In the genomic region with DNA sequence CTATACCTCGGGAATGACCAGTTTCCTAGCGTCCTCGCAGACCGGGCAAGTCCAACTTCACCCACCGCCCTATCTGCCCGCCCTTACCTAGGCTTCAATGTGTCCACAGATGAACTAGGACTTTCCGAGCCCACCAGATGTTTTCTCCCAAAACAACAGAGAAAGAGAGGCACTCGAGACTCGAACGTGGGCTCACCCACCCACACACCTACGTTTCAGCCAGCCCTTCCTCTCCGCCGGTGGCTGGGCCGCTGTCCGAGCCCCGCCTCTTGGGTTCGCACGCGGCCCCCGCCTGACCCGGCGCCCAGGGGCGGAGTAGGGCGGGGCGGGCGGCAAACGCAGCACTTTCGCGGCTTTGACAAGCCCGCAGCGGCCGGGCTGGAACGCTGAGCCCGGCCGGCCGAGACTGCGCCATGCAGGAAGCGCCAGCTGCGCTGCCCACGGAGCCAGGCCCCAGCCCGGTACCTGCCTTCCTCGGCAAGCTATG, we compare ENCODE assay signal across 8 mouse cellular contexts. TPM values are rescaled to one million over a fixed set of nuclear protein-coding genes. Genes with fewer than 3 reads are reported as not detected.
A peak's percentile ranks its signal among the peaks of the same experiment; 100 is the strongest.
DNase-seq lines count a peak whose midpoint lies in the region; ATAC-seq and TF ChIP-seq lines count a peak whose summit lies in the region.

A gene (plus strand): TSS at position 341 of the 487 bp plus-strand sequence.

- peak within 1 kb of the TSS; percentile 85 for H3K4me2 ChIP-seq in hindbrain, postnatal 0 days (ENCODE audit: low read depth, low read length)
- H3K4me2 ChIP-seq in liver, embryonic 13.5 days: peak within 1 kb of the TSS; percentile 65

- no peak for TF ChIP-seq CTCF in gastrocnemius, adult 2 months (IDR thresholded peaks at IDR 0.05)
- TF ChIP-seq CTCF in hindbrain, postnatal 0 days (IDR thresholded peaks at IDR 0.05; ENCODE audit: low read depth): no peak

- peaks cover 45% of the 10 kb centered on the region for H3K27me3 ChIP-seq in hindbrain, postnatal 0 days (ENCODE audit: insufficient read depth, low read length)
- peaks cover 98% of the 10 kb centered on the region for H3K27me3 ChIP-seq in liver, embryonic 13.5 days

- DNase-seq in right cerebral cortex, adult 18-20 months: peak; percentile 73
- no peak for DNase-seq in right cerebral cortex, postnatal 10 days (ENCODE audit: low spot score in 2 of 2)
- peak; percentile 78 for DNase-seq in brain, adult 2 months (ENCODE audit: low read depth, low spot score)
- peak; percentile 91 for DNase-seq in gastrocnemius, adult 2 months
- no peak for DNase-seq in hindbrain, postnatal 0 days (ENCODE audit: low spot score)
- DNase-seq in liver, embryonic 13.5 days: no peak
- peak; percentile 37 to 49 for DNase-seq in natural killer cell, adult 2 months (ENCODE audit: low spot score in 2 of 2)
- DNase-seq in layer of hippocampus, postnatal 14 days (ENCODE audit: low spot score in 2 of 2): no peak

- under 1% methylated on average over 42 of the region's 42 CpGs for WGBS in hindbrain, postnatal 0 days
- WGBS in liver, embryonic 13.5 days (ENCODE audit: insufficient replicate concordance): under 1% methylated on average over 42 of the region's 42 CpGs

- no peaks in the 10 kb centered on the region for H3K36me3 ChIP-seq in hindbrain, postnatal 0 days (ENCODE audit: insufficient read depth, low read length)
- no peaks in the 10 kb centered on the region for H3K36me3 ChIP-seq in liver, embryonic 13.5 days

- H3K9ac ChIP-seq in hindbrain, postnatal 0 days (replicated peaks; ENCODE audit: low read length): peak within 1 kb of the TSS; percentile 54
- 0 out of 2 replicates have a peak within 1 kb of the TSS, but pooled peaks have one; percentile 29 for H3K9ac ChIP-seq in liver, embryonic 13.5 days

- H3K27ac ChIP-seq in gastrocnemius, adult 2 months: peak within 1 kb of the TSS; percentile 92
- peak within 1 kb of the TSS; percentile 41; the same call in 1 of the 2 replicates for H3K27ac ChIP-seq in hindbrain, postnatal 0 days
- no peak within 1 kb of the TSS for H3K27ac ChIP-seq in liver, embryonic 13.5 days

- ATAC-seq in hindbrain, postnatal 0 days: no peak
- ATAC-seq in liver, embryonic 13.5 days (ENCODE audit: low read depth): peak; percentile 16; the same call in 1 of the 2 replicates

- no peaks in the 10 kb centered on the region for H3K9me3 ChIP-seq in hindbrain, postnatal 0 days (ENCODE audit: low read length)
- H3K9me3 ChIP-seq in liver, embryonic 13.5 days (replicated peaks): peaks cover 6% of the 10 kb centered on the region; the same call in 1 of the 2 replicates

- H3K4me1 ChIP-seq in hindbrain, postnatal 0 days (ENCODE audit: insufficient read depth, low read length): peaks cover 17% of the 10 kb centered on the region
- peaks cover 45% of the 10 kb centered on the region for H3K4me1 ChIP-seq in liver, embryonic 13.5 days (replicated peaks)

- H3K4me3 ChIP-seq in gastrocnemius, adult 2 months: peak within 1 kb of the TSS; percentile 81
- H3K4me3 ChIP-seq in hindbrain, postnatal 0 days (ENCODE audit: low read length): peak within 1 kb of the TSS; percentile 46
- peak within 1 kb of the TSS; percentile 46 for H3K4me3 ChIP-seq in liver, embryonic 13.5 days (replicated peaks)

- intact Hi-C loops in gastrocnemius, adult 2 months (cut with DNase I): no loop called here

RNA-seq across cellular contexts. Expression of the gene that starts here (rescaled TPM):
- 1 to 10 TPM; 6.1 to 8.4 TPM for total RNA-seq in gastrocnemius, adult 2 months (2021)
- total RNA-seq in hindbrain, postnatal 0 days (2014; rRNA removed): 0.63 TPM in 1 of 2 replicates, not detected in the other
- 1.4 and 1.5 TPM in 2 replicates for polyA plus RNA-seq in hindbrain, postnatal 0 days (2015; fragmentation: Nextera tagmentation; extraction: Ambion mirVana)
- polyA plus RNA-seq in liver, embryonic 13.5 days (2015; fragmentation: Nextera tagmentation; extraction: Ambion mirVana): 0.10 TPM in 1 of 2 replicates, not detected in the other
- total RNA-seq in layer of hippocampus, postnatal 14 days (2021): 1 to 10 TPM; 1.4 to 1.9 TPM

Comparison
In these comparisons a context has a peak if more than half of its experiments do, and no peak if none do; other contexts are left out.
1. DNase-seq: peak in right cerebral cortex, adult 18-20 months (single experiment), brain, adult 2 months (single experiment), gastrocnemius, adult 2 months (single experiment) and natural killer cell, adult 2 months (2 of 2); none in right cerebral cortex, postnatal 10 days (0 of 2), hindbrain, postnatal 0 days (single experiment), liver, embryonic 13.5 days (single experiment) and layer of hippocampus, postnatal 14 days (0 of 2).
2. Peak in ATAC-seq, H3K4me3 ChIP-seq, H3K9ac ChIP-seq and H3K4me2 ChIP-seq in liver, embryonic 13.5 days; RNA of the gene not detected or under 1 TPM.
3. Peak in every context shown above with its lines, with median percentiles within 50 percentile points of each other: H3K4me3 ChIP-seq.